Mouse (Mus musculus) embryonic facial prominence, embryonic 14.5 days (tissue): Measurements from ENCODE around the gene Aqp2. TPM values are rescaled to one million over a fixed set of nuclear protein-coding genes. Genes with fewer than 3 reads are reported as not detected.

ENCODE experiments used
- ATAC-seq: fragments of 200-750 bp; cut with Nextera tagmentation; 2 replicates; pipeline ENCODE4 v1.8.0; 2017; ENCODE audit warnings: low read depth, moderate number of reproducible peaks, moderate TSS enrichment
- DNase-seq: peaks from one replicate; pipeline ENCODE4 v3.0.0-alpha.2; 2015; ENCODE audit warnings: low spot score
- H3K27ac ChIP-seq: fragments of 300-500 bp; sonication (generic); replicated peaks from 2 replicates; pipeline ENCODE4 v1.5.1; 2014; ENCODE audit warnings: low read depth, mild to moderate bottlenecking, low read length, moderate library complexity
- H3K27me3 ChIP-seq: fragments of 300-500 bp; sonication (generic); replicated peaks from 2 replicates; pipeline ENCODE4 v1.6.1; 2014; ENCODE audit warnings: low read length; ENCODE audit not compliant: control insufficient read depth, insufficient read depth
- H3K36me3 ChIP-seq: fragments of 300-500 bp; sonication (generic); 2 replicates; pipeline ENCODE4 v1.6.1; 2014; ENCODE audit warnings: low read length, mixed read lengths; ENCODE audit not compliant: control insufficient read depth, insufficient read depth
- H3K4me1 ChIP-seq: fragments of 300-500 bp; sonication (generic); 2 replicates; pipeline ENCODE4 v1.6.1; 2014; ENCODE audit warnings: antibody characterized with exemption, low read length; ENCODE audit not compliant: control insufficient read depth, insufficient read depth
- H3K4me2 ChIP-seq: fragments of 300-500 bp; sonication (generic); 2 replicates; pipeline ENCODE4 v1.6.1; 2014; ENCODE audit warnings: low read depth, mild to moderate bottlenecking, low read length, moderate library complexity, mixed read lengths
- H3K4me3 ChIP-seq: fragments of 300-500 bp; sonication (generic); 2 replicates; pipeline ENCODE4 v1.5.1; 2014; ENCODE audit warnings: low read depth, mild to moderate bottlenecking, low read length
- H3K9ac ChIP-seq: fragments of 300-500 bp; sonication (generic); 2 replicates; pipeline ENCODE4 v1.6.1; 2014; ENCODE audit warnings: low read depth, mild to moderate bottlenecking, low read length, moderate library complexity, mixed read lengths
- H3K9me3 ChIP-seq: fragments of 300-500 bp; sonication (generic); 2 replicates; pipeline ENCODE4 v1.6.1; 2016; ENCODE audit warnings: low read length; ENCODE audit not compliant: control insufficient read depth
- WGBS: fragments of 180-500 bp; shearing (Covaris S2); extraction: QIAGEN DNeasy Blood & Tissue Kit; methylation state at CpG from one replicate; pipeline ENCODE4 v1.1.7; 2014; 5-methylcytosine and 5-hydroxymethylcytosine counted together
- polyA plus RNA-seq: library from polyadenylated mRNA; unstranded; fragments of >200 nt; fragmentation: Nextera tagmentation; extraction: Ambion mirVana; gene quantifications from 2 replicates; pipeline ENCODE4 v1.2.1, GENCODE M21; 2014

Gene Aqp2
- polyA plus RNA-seq, 1 experiment from 2014 or later: 0.11 TPM

GRCm38 (mm10) chr15:99615246-99615645 lies 36.4 kb downstream of the Aqp2 start:
- ATAC-seq (peak; percentile 55; the same call in 1 of the 2 replicates), DNase-seq (peak; percentile 65)
- Histone ChIP-seq H3K27me3 (peaks cover 2% of the 10 kb centered on the region; the same call in 1 of the 2 replicates), H3K9me3 (no peaks in the 10 kb centered on the region), H3K27ac (peak overlapping the region; percentile 9), H3K4me1 (peaks cover 14% of the 10 kb centered on the region; the same call in 1 of the 2 replicates), H3K4me2 (peak overlapping the region; percentile 21), H3K9ac (no peak overlapping the region), H3K36me3 (peaks cover 8% of the 10 kb centered on the region; the same call in 1 of the 2 replicates), H3K4me3 (no peak overlapping the region)
- WGBS: 21% methylated on average over 9 of the region's 9 CpGs

GRCm38 (mm10) chr15:99618595-99618994 lies 39.7 kb downstream of the Aqp2 start:
- ATAC-seq (no peak), DNase-seq (no peak)
- Histone ChIP-seq H3K4me3 (no peak overlapping the region), H3K27me3 (no peaks in the 10 kb centered on the region; the same call in 1 of the 2 replicates), H3K27ac (no peak overlapping the region), H3K9me3 (no peaks in the 10 kb centered on the region), H3K9ac (no peak overlapping the region), H3K4me1 (peaks cover 14% of the 10 kb centered on the region; the same call in 1 of the 2 replicates), H3K36me3 (peaks cover 39% of the 10 kb centered on the region), H3K4me2 (no peak overlapping the region)
- 75% methylated on average over 3 of the region's 3 CpGs for WGBS

DNA sequence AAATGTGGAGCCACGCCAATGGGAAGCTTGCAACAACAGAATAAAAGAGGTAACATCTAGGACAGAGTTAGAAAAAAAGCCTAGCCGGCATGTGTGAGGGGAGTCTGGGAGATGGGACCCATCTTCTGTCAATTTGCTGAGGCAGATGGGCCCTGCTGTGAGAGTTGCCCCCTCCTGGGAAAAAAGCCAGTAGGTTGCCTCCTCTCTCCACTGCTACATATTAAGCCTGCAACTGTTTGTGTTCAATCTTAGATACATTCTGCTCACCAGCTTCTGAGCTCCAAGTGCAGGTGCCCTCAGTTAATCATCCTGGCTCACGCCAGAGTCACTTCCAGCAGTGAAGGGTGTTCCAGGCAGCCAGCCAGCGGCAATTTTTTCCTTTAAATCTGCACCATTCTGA lies 41.0 kb downstream of the Aqp2 start:
- 75% methylated on average over 4 of the region's 4 CpGs for WGBS
- Histone ChIP-seq H3K9me3 (no peaks in the 10 kb centered on the region), H3K27ac (no peak overlapping the region), H3K4me2 (no peak overlapping the region), H3K4me1 (peaks cover 7% of the 10 kb centered on the region; the same call in 1 of the 2 replicates), H3K27me3 (no peaks in the 10 kb centered on the region), H3K36me3 (peaks cover 50% of the 10 kb centered on the region), H3K9ac (no peak overlapping the region), H3K4me3 (no peak overlapping the region)
- DNase-seq (no peak), ATAC-seq (no peak)

GRCm38 (mm10) chr15:99622063-99622462 lies 43.2 kb downstream of the Aqp2 start:
- Histone ChIP-seq H3K9me3 (no peaks in the 10 kb centered on the region), H3K4me3 (no peak overlapping the region), H3K4me2 (no peak overlapping the region), H3K27ac (no peak overlapping the region), H3K4me1 (no peaks in the 10 kb centered on the region), H3K36me3 (peaks cover 72% of the 10 kb centered on the region), H3K27me3 (no peaks in the 10 kb centered on the region), H3K9ac (no peak overlapping the region)
- ATAC-seq: no peak
- WGBS: 94% methylated on average over 11 of the region's 11 CpGs
- no peak for DNase-seq

GRCm38 (mm10) chr15:99631618-99632017 lies 52.8 kb downstream of the Aqp2 start:
- H3K9ac ChIP-seq: no peak overlapping the region
- DNase-seq: no peak
- H3K9me3 ChIP-seq: no peaks in the 10 kb centered on the region
- H3K27ac ChIP-seq: no peak overlapping the region
- H3K4me1 ChIP-seq: no peaks in the 10 kb centered on the region
- H3K27me3 ChIP-seq: no peaks in the 10 kb centered on the region
- H3K4me3 ChIP-seq: no peak overlapping the region
- peaks cover 94% of the 10 kb centered on the region for H3K36me3 ChIP-seq
- H3K4me2 ChIP-seq: no peak overlapping the region
- no peak for ATAC-seq

Other genes with a start within 250 kb of the Aqp2 start
- gene Fmnl3, start 208.6 kb upstream of the Aqp2 start, polyA plus RNA-seq: 18.5 and 21.5 TPM in 2 replicates
- gene Tmbim6, start 186.2 kb upstream of the Aqp2 start, polyA plus RNA-seq: 300 and 310 TPM in 2 replicates
- 12.5 and 13.1 TPM in 2 replicates for gene Nckap5l, start 121.3 kb upstream of the Aqp2 start, polyA plus RNA-seq
- 10.8 and 12.9 TPM in 2 replicates for gene Bcdin3d, start 104.3 kb upstream of the Aqp2 start, polyA plus RNA-seq
- 1.1 and 1.5 TPM in 2 replicates for gene Faim2, start 50.9 kb upstream of the Aqp2 start, polyA plus RNA-seq
- gene Aqp5, start 11.7 kb downstream of the Aqp2 start, polyA plus RNA-seq: 1.8 and 2.9 TPM in 2 replicates
- gene Aqp6, start 22.3 kb downstream of the Aqp2 start, polyA plus RNA-seq: not detected in 2 replicates
- gene Racgap1, start 72.6 kb downstream of the Aqp2 start, polyA plus RNA-seq: 75.7 and 89.8 TPM in 2 replicates
- 4.1 and 4.6 TPM in 2 replicates for gene Asic1, start 91.3 kb downstream of the Aqp2 start, polyA plus RNA-seq
- gene Smarcd1, start 123.1 kb downstream of the Aqp2 start, polyA plus RNA-seq: 27.9 and 35.6 TPM in 2 replicates
- gene Gm17349, start 126.4 kb downstream of the Aqp2 start, polyA plus RNA-seq: not detected in 2 replicates
- gene Gpd1, start 138.5 kb downstream of the Aqp2 start, polyA plus RNA-seq: 2.0 and 7.3 TPM in 2 replicates
- 176 and 180 TPM in 2 replicates for gene Cox14, start 146.6 kb downstream of the Aqp2 start, polyA plus RNA-seq
- gene Cers5, start 193.8 kb downstream of the Aqp2 start, polyA plus RNA-seq: 70.3 and 81.1 TPM in 2 replicates